Mouse (Mus musculus) lung, adult 2 months (tissue): ENCODE results near the gene Zdhhc5.
A peak's percentile ranks its signal among the peaks of the same experiment; 100 is the strongest.

ENCODE experiments used
- CTCF ChIP-seq: fragments of 200-500 bp; IDR thresholded peaks from 2 replicates; pipeline ENCODE4 v1.5.1; 2011; ENCODE audit warnings: mild to moderate bottlenecking, low read length, control low read depth; ENCODE audit not compliant: insufficient read depth
- POLR2A ChIP-seq: fragments of 200-500 bp; IDR thresholded peaks from 2 replicates; pipeline ENCODE4 v1.6.1; 2011; ENCODE audit warnings: low read depth, mild to moderate bottlenecking, control low read depth, low read length, borderline replicate concordance; ENCODE audit errors: extremely low read depth

DNA sequence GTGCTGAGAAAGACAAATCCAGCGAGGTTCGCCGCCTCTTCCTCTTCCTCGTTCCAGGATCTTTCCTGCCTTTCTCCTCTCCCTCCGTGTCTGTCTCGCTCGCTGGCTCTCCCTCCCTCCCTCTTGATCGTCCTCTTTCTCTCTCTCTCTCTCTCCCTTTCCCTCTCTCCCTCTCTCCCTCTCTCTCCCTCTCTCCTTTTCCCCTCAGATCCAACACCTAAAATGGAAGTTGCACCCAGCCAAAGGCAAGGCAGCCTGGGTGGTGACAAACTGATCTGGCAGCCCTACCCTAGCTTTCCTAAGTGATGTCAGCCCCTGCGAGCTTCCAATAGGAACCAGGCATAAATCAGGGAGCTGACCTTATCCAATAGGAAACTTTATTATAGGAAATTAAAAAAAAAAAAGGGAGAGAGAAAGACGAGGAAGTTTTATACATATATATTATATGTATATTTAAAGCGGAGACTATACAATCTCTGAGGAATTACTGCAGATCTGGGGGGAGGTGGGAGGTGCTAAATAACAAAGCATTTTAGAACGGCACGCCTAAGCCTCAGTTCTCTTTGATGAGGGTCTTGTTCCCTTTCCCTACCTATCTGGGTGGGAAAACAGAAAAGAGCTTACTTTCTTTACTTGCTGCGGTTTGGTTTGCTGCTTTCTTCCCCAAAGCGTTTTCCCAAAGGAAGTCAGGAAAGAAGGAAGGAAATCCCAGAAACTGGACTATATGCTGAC, 64.3 kb downstream of the Zdhhc5 start, which contains the start of gene Ctnnd1:
- TF ChIP-seq CTCF = no peak
- peak; percentile 98 for TF ChIP-seq POLR2A
